Mouse (Mus musculus) megakaryocyte, embryonic 14.5 days (primary cell): Measurements from ENCODE around the gene Mfsd7a.

Experiments
- FLI1 ChIP-seq: IDR thresholded peaks from 2 replicates; pipeline ENCODE4 v1.6.1; 2012; ENCODE audit warnings: low read length, inconsistent platforms, mixed read lengths
- GATA1 ChIP-seq: IDR thresholded peaks from 3 replicates; pipeline ENCODE4 v1.6.1; 2012; ENCODE audit warnings: mixed read lengths, low read length, inconsistent platforms, borderline replicate concordance

- TF ChIP-seq FLI1: no peak
- no peak for TF ChIP-seq GATA1
Observed at GRCm38 (mm10) chr5:108406977-108407376, 41.7 kb downstream of the Mfsd7a start.
